Mouse (Mus musculus) myocyte (in vitro differentiated cells): Measurements from ENCODE around the gene Slc52a3.

Experiments used
- CEBPB ChIP-seq: IDR thresholded peaks from 2 replicates; pipeline ENCODE4 v1.6.1; 2011; ENCODE audit warnings: mild to moderate bottlenecking, moderate library complexity; ENCODE audit not compliant: poor library complexity, insufficient read depth, severe bottlenecking
- E2F4 ChIP-seq: IDR thresholded peaks from one replicate; pipeline ENCODE4 v1.6.1; 2011; ENCODE audit warnings: mild to moderate bottlenecking, control low read depth, moderate library complexity; ENCODE audit not compliant: insufficient read depth
- MAX ChIP-seq: IDR thresholded peaks from one replicate; pipeline ENCODE4 v1.6.1; 2011; ENCODE audit warnings: low read depth, mild to moderate bottlenecking, control low read depth
- MYOD1 ChIP-seq, 3 experiments: IDR thresholded peaks; one replicate each; pipeline ENCODE4 v1.6.1; 2011; ENCODE audit warnings: control low read depth in 2 of 3, low read depth in 2 of 3, mild to moderate bottlenecking in 2 of 3, moderate library complexity in 1 of 3; ENCODE audit not compliant: insufficient read length in 2 of 3, control insufficient read depth in 1 of 3
- MYOG ChIP-seq, 3 experiments: IDR thresholded peaks; one replicate each; pipeline ENCODE4 v1.6.1; 2011; ENCODE audit warnings: control low read depth in 2 of 3, low read depth in 2 of 3, mild to moderate bottlenecking in 2 of 3; ENCODE audit not compliant: insufficient read length in 2 of 3, control insufficient read depth in 1 of 3, insufficient read depth in 1 of 3
- POLR2A ChIP-seq: IDR thresholded peaks from one replicate; pipeline ENCODE4 v1.6.1; 2011; ENCODE audit warnings: low read depth, mild to moderate bottlenecking, control low read depth, moderate library complexity; ENCODE audit not compliant: insufficient read length
- POLR2AphosphoS2 ChIP-seq: IDR thresholded peaks from one replicate; pipeline ENCODE4 v1.6.1; 2011; ENCODE audit warnings: low read depth, control low read depth; ENCODE audit not compliant: insufficient read length
- REST ChIP-seq: IDR thresholded peaks from one replicate; pipeline ENCODE4 v1.6.1; 2011; ENCODE audit warnings: mild to moderate bottlenecking, control low read depth, moderate library complexity; ENCODE audit not compliant: insufficient read depth, insufficient read length
- SRF ChIP-seq: IDR thresholded peaks from one replicate; pipeline ENCODE4 v1.6.1; 2011; ENCODE audit warnings: low read depth; ENCODE audit not compliant: control insufficient read depth, insufficient read length
- TCF12 ChIP-seq: IDR thresholded peaks from one replicate; pipeline ENCODE4 v1.6.1; 2011; ENCODE audit warnings: mild to moderate bottlenecking, control low read depth; ENCODE audit not compliant: poor library complexity, insufficient read depth, severe bottlenecking
- USF1 ChIP-seq: IDR thresholded peaks from one replicate; pipeline ENCODE4 v1.6.1; 2011; ENCODE audit warnings: low read depth, mild to moderate bottlenecking, control low read depth, moderate library complexity

GRCm38 (mm10) chr2:152010251-152010650 lies 13.9 kb downstream of the Slc52a3 start:
- TF ChIP-seq POLR2AphosphoS2 (no peak), CEBPB (no peak), MYOD1 (IDR thresholded peaks at IDR 0.05; ENCODE audit: control insufficient read depth in 1 of 3, insufficient read length in 2 of 3, low read depth in 2 of 3) (no peak), MAX (no peak), TCF12 (no peak), MYOG (IDR thresholded peaks at IDR 0.05; ENCODE audit: control insufficient read depth in 1 of 3, insufficient read depth in 1 of 3, insufficient read length in 2 of 3, low read depth in 2 of 3) (no peak), POLR2A (no peak), SRF (no peak), USF1 (no peak), E2F4 (no peak), REST (no peak)
